Mouse (Mus musculus): ENCODE measurements around the gene Gm19426.

GRCm38 (mm10) chr2:84775241-84775640 is 31.8 kb upstream of the Gm19426 start, which contains the start of gene Serping1:
- no peak for TF ChIP-seq CTCF (IDR thresholded peaks at IDR 0.05 in 2 of 3, conservative IDR thresholded peaks at IDR 0.05 in 1 of 3; ENCODE audit: control insufficient read depth in 1 of 3, insufficient read depth in 1 of 3, low read depth in 2 of 3, low read length in 3 of 3, poor library complexity in 1 of 3, severe bottlenecking in 1 of 3)
- TF ChIP-seq SIN3A (IDR thresholded peaks at IDR 0.05; ENCODE audit: low read length) = no peak
- no peak for TF ChIP-seq POLR2A (IDR thresholded peaks at IDR 0.05; ENCODE audit: control insufficient read depth in 1 of 2, insufficient read depth in 1 of 2, low read depth in 1 of 2, low read length in 2 of 2, poor library complexity in 1 of 2)
- no peak for TF ChIP-seq ZNF384 (IDR thresholded peaks at IDR 0.05; ENCODE audit: low read depth, low read length)
- TF ChIP-seq MAX (IDR thresholded peaks at IDR 0.05; ENCODE audit: low read length) = no peak
- no peak for TF ChIP-seq ZC3H11A (IDR thresholded peaks at IDR 0.05; ENCODE audit: low read depth, low read length)
- no peak for TF ChIP-seq EP300 (IDR thresholded peaks at IDR 0.05; ENCODE audit: low read depth in 1 of 2, low read length in 2 of 2)
- TF ChIP-seq MYC (IDR thresholded peaks at IDR 0.05; ENCODE audit: low read depth, low read length) = no peak
- TF ChIP-seq HCFC1 (IDR thresholded peaks at IDR 0.05; ENCODE audit: low read depth, low read length) = no peak
- no peak for TF ChIP-seq CHD2 (IDR thresholded peaks at IDR 0.05; ENCODE audit: low read length)
- no peak for TF ChIP-seq BHLHE40 (IDR thresholded peaks at IDR 0.05; ENCODE audit: borderline replicate concordance, low read depth, low read length)
